Mouse (Mus musculus): ENCODE results near the gene Syna. TPM values are rescaled to one million over a fixed set of nuclear protein-coding genes. Genes with fewer than 3 reads are reported as not detected.

The Syna gene
- total RNA-seq (2015) (not detected in 2 replicates), total RNA-seq (2017) (not detected in 2 replicates)

GRCm38 (mm10) chr5:134560071-134560449 lies at the start of gene Syna:
Gene Syna, minus strand, starts transcription at chr5:134560171.
- no peak for ATAC-seq (ENCODE audit: poor library complexity, severe bottlenecking)

GRCm38 (mm10) chr5:134607121-134607520 lies 47.1 kb upstream of the Syna start:
- ATAC-seq (ENCODE audit: poor library complexity, severe bottlenecking) = peak; percentile 94

DNA sequence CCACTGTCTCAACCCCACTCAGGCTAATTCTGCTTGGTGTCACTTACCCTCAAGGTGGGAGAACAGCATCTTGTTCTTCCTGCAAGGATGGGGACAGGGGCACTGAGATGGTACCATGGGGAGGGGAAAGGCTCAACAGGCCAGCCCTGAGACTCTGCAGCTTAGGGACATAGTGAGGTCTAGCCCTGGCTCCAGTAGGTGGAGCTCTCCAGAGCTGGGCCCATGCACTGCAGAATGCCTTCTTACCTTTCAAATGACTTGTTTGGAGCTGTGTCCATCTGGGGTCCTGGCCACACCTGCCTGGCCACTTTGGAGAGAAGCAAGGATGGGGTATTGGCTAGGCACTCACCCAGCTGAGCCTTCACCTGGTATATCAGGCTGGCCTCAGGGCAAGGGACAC lies 46.3 kb upstream of the Syna start:
- ATAC-seq (ENCODE audit: poor library complexity, severe bottlenecking) = peak; percentile 33

DNA sequence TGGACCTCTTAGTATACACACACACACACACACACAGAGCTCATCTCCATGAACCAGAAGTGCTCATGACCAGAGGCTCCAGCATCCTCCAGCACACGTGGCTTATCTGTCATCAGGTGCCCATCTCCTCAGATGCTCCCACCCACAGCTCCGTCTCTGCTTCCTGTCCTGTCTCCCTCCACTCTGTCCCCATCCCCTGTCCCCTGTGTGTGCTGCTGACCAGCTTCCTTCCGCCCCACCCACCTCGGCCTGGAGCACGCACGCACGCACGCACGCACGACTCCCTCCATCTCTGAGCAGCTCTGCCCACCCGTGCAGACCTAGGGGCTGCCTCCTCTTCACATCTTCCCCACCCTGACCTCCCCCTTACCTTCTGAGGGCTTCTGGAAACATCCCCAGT lies 44.4 kb upstream of the Syna start:
- ATAC-seq (ENCODE audit: poor library complexity, severe bottlenecking) = no peak

- ATAC-seq (ENCODE audit: poor library complexity, severe bottlenecking) = no peak
These were observed 37.7 kb upstream of the Syna start for GRCm38 (mm10) chr5:134597711-134598110.

DNA sequence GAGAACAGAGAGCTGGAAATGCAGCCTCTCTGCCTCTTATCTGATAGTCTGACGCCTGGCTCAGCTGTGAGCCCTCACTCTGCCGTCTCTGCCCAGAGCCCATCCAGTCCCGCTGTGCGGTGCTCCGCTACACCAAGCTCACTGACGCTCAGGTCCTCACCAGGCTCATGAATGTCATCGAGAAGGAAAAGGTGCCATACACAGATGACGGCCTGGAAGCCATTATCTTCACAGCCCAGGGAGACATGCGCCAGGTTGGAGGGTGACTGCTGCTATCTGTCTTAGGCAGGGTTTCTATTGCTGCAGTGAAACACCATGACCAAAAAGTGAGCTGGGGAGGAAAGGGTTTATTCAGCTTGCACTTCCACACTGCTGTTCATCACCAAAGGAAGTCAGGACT lies 33.1 kb upstream of the Syna start:
- ATAC-seq (ENCODE audit: poor library complexity, severe bottlenecking) = no peak

DNA sequence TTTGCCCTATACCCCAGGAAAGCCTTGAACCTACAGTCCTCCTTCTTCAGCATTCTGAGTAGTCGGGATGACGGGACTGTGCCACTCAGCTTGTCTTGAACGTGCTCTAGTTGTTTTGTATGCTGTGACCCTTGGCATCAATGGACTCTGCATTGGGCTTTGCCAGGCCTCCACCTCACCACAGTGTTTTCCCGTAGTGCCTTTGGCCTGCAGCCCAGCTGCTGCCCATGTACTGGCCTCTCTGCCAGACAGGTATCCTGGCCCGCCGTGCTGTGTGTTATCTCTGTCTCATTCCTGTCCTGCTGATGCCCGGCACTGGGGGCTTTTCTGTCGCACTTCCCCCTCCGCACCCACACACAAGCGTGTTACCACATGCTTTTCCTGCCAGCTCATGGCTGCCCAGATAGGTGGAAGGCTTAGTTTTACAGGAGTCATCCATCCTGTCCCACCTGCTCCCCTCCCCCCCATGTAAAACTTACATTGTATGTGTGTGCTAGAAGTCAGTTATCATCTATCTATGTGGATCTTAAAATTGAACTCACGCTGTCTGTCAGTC lies 32.1 kb upstream of the Syna start:
- peak; percentile 80 for ATAC-seq (ENCODE audit: poor library complexity, severe bottlenecking)

DNA sequence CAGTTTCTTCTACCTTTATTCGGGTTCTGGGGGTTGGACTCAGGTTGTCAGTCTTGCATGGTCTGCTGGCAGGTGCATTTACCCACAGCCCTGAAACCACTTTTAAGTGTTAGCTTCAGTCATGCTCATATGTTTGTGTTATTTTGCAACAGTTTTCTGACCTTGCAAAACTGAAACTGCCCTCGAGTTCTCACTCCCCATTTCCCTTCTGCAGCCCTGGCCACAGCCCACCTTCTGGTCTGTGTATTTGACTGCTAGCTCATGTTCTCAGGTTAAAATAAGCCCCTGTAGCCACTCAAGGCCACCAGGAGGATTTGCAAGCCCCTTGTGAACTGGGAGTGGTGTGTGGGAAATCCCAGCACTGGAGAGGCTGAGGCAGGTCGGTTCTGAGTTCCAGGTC lies 29.9 kb upstream of the Syna start:
- ATAC-seq (ENCODE audit: poor library complexity, severe bottlenecking) = peak; percentile 67

DNA sequence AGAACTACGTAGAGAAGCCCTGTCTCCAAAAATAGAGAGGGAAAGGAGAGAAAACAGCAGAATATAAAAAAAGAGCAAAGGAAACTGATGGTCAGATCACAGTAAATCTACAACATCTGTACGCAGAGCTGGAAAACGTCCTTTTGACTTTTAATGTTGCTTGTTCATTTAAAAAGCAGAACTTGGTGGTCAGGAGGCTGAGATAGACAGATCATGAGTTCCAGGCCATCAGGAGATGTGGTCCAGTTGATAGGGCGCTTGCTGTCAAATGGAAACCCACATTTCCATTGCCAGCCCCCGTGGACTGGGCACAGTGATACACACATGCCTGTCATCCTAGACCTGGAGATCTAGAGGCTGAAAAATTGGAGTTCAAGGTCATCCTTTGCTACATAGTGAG lies 24.8 kb upstream of the Syna start:
- peak; percentile 36 for ATAC-seq (ENCODE audit: poor library complexity, severe bottlenecking)

DNA sequence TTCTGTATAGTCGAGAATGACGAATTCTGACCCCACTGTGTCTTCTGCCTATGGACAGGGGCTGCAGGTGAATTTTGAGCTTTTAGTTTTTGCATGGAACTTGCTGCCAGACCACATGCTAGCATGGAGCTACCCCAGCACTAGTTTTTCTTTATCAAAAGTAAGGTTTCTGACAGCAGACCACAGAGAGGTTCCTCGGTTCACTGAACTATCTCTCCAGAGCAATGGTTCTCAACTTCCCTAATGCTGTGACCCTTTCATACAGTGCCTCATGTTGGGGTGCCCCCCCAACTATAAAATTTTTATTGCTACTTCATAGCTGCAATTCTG lies 23.9 kb upstream of the Syna start:
- no peak for ATAC-seq (ENCODE audit: poor library complexity, severe bottlenecking)

GRCm38 (mm10) chr5:134583006-134583883 lies 23.3 kb upstream of the Syna start:
- ATAC-seq (ENCODE audit: poor library complexity, severe bottlenecking) = no peak; the same call in 1 of the 2 replicates

DNA sequence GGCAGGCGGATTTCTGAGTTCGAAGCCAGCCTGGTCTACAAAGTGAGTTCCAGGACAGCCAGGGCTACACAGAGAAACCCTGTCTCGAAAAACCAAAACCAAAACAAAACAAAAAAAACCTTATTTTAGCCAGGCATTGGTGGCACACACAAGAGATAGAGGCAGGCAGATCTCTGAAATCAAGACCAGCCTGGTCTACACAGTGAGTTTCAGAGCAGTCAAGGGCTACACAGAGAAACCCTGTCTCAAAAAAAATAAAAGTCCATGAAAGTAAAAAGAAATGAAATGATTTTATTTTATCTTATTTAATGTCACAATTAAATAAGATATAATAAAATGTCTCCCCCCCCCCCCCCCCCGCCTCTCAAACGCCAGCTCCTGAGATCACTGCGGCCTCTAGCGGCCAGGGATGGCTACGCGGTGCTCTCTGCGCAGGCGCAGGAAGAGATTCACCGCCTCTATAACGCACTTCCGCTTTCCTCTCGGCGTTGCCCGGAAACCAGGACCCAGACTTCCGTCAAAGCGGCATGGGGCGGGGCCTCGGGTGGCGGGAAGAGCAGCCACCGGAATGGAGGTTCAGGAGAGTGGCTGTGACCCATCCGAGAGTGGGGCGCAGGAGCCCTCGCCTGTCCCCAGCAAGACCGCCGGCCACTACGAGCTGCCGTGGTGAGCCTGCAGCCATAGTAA lies 22.4 kb upstream of the Syna start:
- ATAC-seq (ENCODE audit: poor library complexity, severe bottlenecking) = peak; percentile 98

- ATAC-seq (ENCODE audit: poor library complexity, severe bottlenecking) = no peak
These were observed 21.2 kb upstream of the Syna start, which contains the start of gene Rfc2 for GRCm38 (mm10) chr5:134581146-134581545. Gene Rfc2, plus strand, starts transcription at chr5:134581366.

- no peak for ATAC-seq (ENCODE audit: poor library complexity, severe bottlenecking)
These were observed 19.2 kb upstream of the Syna start for GRCm38 (mm10) chr5:134579135-134579534.

- ATAC-seq (ENCODE audit: poor library complexity, severe bottlenecking) = no peak
These were observed 17.6 kb upstream of the Syna start for GRCm38 (mm10) chr5:134577534-134577933.

DNA sequence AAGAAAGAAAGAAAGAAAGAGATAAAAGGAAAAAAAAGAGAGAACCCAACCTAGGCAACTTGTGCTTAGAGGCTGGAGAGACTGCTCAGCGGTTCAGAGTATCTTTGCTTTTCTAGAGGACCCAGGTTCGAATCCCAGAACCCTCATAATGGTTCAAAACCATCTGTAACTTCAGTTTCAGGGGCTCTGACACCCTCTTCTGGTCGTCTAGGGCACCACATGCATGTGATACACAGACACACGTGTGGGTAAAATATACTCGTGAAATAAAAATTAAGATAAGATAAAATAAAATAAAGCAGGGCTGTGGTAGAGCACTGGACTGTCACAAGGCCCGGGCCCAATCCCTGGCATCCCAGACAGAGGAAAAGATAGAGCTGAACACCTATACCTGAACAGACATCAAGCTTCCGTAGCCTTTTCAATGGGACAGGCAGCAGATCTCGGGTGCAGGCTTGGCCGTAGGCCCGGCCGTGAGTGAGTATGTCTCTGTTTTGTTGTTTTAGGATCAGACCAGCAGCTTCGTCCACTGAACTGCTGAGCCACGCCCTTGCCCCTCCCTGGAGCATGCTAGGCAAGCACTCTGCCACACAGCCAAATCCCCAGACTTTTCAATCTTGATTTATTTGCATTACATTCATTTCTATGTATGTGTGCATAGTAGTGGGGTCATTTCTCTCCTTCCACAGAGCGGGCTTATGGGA lies 16.7 kb upstream of the Syna start:
- no peak for ATAC-seq (ENCODE audit: poor library complexity, severe bottlenecking)

DNA sequence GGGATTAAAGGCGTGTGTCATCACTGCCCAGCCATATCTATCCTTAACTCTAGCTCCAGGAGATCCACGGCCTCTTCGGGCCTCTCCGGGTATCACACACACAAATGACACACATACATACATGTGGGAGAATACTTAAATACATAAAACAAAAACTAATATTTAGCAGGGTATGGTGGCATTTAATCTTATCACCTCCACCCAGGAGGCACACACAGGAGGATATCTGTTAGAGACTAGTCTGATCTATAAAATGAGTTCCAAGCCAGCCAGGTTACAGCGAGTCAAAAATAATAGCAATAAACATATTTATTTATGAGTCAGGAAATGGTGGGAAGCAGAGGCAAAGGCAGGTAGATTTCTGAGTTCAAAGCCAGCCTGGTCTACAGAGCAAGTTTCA lies 15.9 kb upstream of the Syna start:
- ATAC-seq (ENCODE audit: poor library complexity, severe bottlenecking) = no peak

DNA sequence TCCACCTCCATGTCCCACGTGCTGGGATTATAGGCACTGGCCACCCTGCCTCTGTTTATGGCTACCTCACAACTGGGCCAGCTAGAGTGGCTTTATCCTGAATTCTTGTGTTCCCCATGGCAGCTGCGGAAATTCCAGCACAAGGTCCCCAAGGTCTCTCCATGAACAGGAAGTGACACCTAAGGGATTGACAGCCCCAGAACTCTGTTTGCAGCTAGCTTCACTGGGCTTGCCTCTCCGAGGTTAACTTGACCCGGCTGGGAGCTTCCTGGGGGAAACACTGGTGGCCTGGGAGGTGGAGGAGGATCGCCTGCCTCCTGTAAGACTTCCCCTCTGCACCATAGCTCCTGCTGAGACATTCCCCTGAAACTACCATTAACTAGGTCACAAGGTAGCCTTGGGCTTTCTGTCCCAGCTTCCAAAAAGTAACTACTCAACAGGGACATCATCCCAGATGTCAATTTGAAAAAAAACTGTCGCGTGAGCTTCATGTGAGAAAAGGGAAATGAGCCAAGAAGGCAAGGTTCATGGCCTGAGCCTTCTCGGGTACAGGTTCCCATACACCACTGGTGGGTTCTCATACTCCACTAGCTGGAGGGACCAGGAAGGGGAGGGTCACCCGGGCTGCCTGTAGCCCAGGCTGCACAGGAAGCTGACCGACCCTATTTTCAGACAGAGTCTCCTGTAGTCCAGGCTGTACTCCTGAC lies 12.7 kb upstream of the Syna start:
- peak; percentile 45 for ATAC-seq (ENCODE audit: poor library complexity, severe bottlenecking)

DNA sequence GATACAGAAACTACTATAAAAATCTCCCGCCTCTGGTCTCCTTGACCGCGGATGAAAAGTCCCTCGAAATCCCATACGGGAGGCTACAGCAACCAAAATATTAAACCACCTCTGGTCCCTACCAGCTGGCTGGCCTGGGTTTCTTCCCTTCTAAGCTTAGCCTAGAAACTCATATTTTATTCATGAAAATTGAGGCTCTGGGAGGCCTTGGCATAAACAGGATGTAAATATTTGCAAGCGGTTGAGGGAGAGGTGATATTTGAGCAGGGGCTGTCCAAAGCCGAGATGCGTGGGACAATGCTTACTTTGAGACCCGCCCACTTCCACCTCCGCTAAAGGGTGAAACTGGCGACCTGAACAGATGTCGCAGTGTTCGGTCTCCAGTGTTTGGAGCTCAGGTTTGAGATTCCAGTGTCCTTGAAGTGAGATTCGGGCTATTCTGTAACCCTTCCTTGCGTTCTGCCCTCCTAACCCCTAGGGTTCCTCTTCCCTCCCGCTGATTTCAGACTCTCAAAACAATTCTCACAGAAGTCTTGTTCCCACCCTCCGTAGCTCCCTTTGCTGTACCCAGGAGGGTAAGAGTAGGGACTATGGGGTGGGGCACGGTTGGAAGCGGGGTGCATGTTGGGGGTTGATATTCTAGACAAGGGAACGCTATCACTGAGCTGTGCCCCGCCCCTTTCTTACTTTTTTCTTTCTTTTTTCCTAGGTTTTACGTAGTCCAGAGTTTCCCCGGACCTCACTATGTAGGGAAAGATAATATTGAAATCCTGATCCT lies 11.9 kb upstream of the Syna start:
- ATAC-seq (ENCODE audit: poor library complexity, severe bottlenecking) = peak; percentile 44

DNA sequence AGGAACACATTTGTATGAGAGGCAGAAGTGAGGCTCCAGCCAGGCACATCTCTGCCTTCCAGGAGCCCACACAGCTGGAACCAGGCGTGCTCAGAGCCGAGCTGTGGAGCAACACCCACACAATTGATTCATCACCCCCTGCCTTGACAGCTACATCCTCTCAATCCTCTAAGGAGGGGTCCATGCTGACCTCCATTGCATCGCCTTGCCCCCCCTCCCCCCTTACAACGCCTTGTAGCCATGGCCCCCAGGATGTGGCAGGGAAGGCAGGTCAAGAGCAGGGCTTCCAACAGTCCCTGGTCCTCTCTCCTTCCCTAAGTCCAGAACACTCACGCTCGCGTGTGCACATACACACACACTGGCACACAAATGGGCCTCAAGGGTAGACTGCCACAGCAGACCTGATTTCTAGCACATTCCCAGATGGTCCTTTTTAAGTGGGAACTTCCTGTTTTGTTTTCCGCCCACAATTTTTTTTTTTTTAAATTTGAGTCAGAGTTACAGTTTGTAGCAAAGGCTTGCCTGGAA lies 9.1 kb upstream of the Syna start:
- ATAC-seq (ENCODE audit: poor library complexity, severe bottlenecking) = no peak

Data from megakaryocyte, adult 5-6 weeks (primary cell).